Mouse (Mus musculus) liver, postnatal 0 days (tissue): ENCODE measurements around the gene Kidins220. TPM values are rescaled to one million over a fixed set of nuclear protein-coding genes. Genes with fewer than 3 reads are reported as not detected.

Source experiments
- ATAC-seq: fragments of 200-750 bp; cut with Nextera tagmentation; 2 replicates; pipeline ENCODE4 v1.8.0; 2017; ENCODE audit warnings: mild to moderate bottlenecking, moderate library complexity
- DNase-seq: peaks from one replicate; pipeline ENCODE4 v3.0.0-alpha.2; 2016
- H3K27ac ChIP-seq: fragments of 300-500 bp; sonication (generic); 2 replicates; pipeline ENCODE4 v1.5.1; 2014; ENCODE audit warnings: antibody characterized with exemption, moderate library complexity, mild to moderate bottlenecking, low read depth
- H3K27me3 ChIP-seq: fragments of 300-500 bp; sonication (generic); 2 replicates; pipeline ENCODE4 v1.6.1; 2014; ENCODE audit warnings: low read length, control low read depth, mixed read lengths; ENCODE audit not compliant: insufficient read depth
- H3K36me3 ChIP-seq: fragments of 300-500 bp; sonication (generic); replicated peaks from 2 replicates; pipeline ENCODE4 v1.6.1; 2014; ENCODE audit warnings: mild to moderate bottlenecking, control low read depth, low read length, moderate library complexity, mixed read lengths; ENCODE audit not compliant: insufficient read depth
- H3K4me1 ChIP-seq: fragments of 300-500 bp; sonication (generic); 2 replicates; pipeline ENCODE4 v1.6.1; 2014; ENCODE audit warnings: antibody characterized with exemption, mild to moderate bottlenecking, control low read depth; ENCODE audit not compliant: insufficient read depth
- H3K4me2 ChIP-seq: fragments of 300-500 bp; sonication (generic); 2 replicates; pipeline ENCODE4 v1.6.1; 2014; ENCODE audit warnings: low read depth, mild to moderate bottlenecking, low read length, moderate library complexity, mixed read lengths
- H3K4me3 ChIP-seq: fragments of 300-500 bp; sonication (generic); 2 replicates; pipeline ENCODE4 v1.5.1; 2014; ENCODE audit warnings: low read depth, low read length
- H3K9ac ChIP-seq: fragments of 300-500 bp; sonication (generic); replicated peaks from 2 replicates; pipeline ENCODE4 v1.6.1; 2014; ENCODE audit warnings: mild to moderate bottlenecking, moderate library complexity
- H3K9me3 ChIP-seq: fragments of 300-500 bp; sonication (generic); 2 replicates; pipeline ENCODE4 v1.6.1; 2016; ENCODE audit warnings: mild to moderate bottlenecking, control low read depth, low read length, mixed read lengths
- CTCF ChIP-seq: sonication (generic); IDR thresholded peaks from 2 replicates; pipeline ENCODE4 v1.5.1; 2016; ENCODE audit warnings: antibody characterized with exemption, low read depth
- EP300 ChIP-seq: IDR thresholded peaks from 2 replicates; pipeline ENCODE4 v1.6.1; 2016; ENCODE audit warnings: antibody characterized with exemption, low read depth, mild to moderate bottlenecking
- WGBS: fragments of 180-500 bp; shearing (Covaris S2); extraction: QIAGEN DNeasy Blood & Tissue Kit; methylation state at CpG from one replicate; pipeline ENCODE4 v1.1.7; 2014; ENCODE audit not compliant: insufficient replicate concordance; 5-methylcytosine and 5-hydroxymethylcytosine counted together
- polyA plus RNA-seq: library from polyadenylated mRNA; unstranded; fragments of >200 nt; fragmentation: Nextera tagmentation; extraction: Ambion mirVana; gene quantifications from 2 replicates; pipeline ENCODE4 v1.2.1, GENCODE M21; 2015

Gene Kidins220
- polyA plus RNA-seq, 1 experiment from 2014 or later, result 4.4 TPM

DNA sequence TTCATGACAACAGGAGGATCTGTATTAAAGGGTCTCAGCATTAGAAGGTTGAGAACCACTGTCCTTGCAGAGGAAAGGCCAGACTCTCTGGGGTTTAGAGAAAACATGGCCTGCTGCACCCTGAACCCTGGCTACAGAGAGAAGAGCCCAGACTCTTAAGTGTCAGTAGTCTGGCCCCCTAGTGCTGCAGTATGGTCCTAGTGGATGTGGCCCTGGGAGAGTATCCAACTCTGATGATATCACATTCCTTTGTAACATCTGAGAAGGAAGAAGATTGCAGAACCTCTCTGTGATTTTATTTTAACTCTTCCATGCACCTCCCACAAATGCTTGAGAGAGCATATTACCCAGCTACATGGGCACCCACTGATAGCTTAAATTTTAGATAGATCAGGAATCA is 129.8 kb downstream of the Kidins220 start:
- ATAC-seq, result no peak

DNA sequence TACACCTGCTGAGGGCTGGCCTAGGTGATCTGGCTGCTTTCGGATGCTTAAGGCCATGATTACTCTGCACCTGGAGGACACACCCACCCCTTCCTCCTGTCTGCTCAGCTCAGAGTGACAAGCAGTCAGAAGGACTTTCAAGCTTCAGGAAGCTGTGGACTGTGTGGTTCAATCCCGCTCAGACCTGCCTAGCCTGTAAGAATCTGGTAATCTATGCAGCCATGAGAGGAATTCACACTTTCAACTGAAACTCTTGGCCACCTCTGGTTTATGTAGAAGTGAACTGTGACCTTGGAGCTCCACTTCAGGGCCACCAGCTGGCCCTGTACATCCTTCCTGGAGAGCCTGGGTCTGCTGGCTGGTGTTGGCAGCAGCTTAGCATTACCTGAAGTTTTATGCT is 134.1 kb downstream of the Kidins220 start:
- H3K9ac ChIP-seq, result no peak overlapping the region
- H3K4me1 ChIP-seq, result peaks cover 11% of the 10 kb centered on the region
- H3K4me3 ChIP-seq, result no peak overlapping the region
- H3K9me3 ChIP-seq, result no peaks in the 10 kb centered on the region
- H3K27me3 ChIP-seq, result no peaks in the 10 kb centered on the region
- ATAC-seq (no peak), DNase-seq (no peak)
- 63% methylated on average over 2 of the region's 2 CpGs for WGBS
- TF ChIP-seq CTCF, result no peak
- TF ChIP-seq EP300, result no peak
- H3K36me3 ChIP-seq, result no peaks in the 10 kb centered on the region
- no peak overlapping the region for H3K4me2 ChIP-seq
- no peak overlapping the region for H3K27ac ChIP-seq

More for the DNA sequence above, 129.8 kb downstream of the Kidins220 start:
- no peak overlapping the region for H3K27ac ChIP-seq
- H3K9me3 ChIP-seq, result no peaks in the 10 kb centered on the region
- H3K36me3 ChIP-seq, result no peaks in the 10 kb centered on the region
- no peak overlapping the region for H3K4me2 ChIP-seq
- peaks cover 6% of the 10 kb centered on the region for H3K4me1 ChIP-seq
- DNase-seq, result no peak
- H3K27me3 ChIP-seq, result peaks cover 17% of the 10 kb centered on the region
- H3K9ac ChIP-seq, result no peak overlapping the region
- TF ChIP-seq CTCF (no peak), EP300 (no peak)
- H3K4me3 ChIP-seq, result no peak overlapping the region

DNA sequence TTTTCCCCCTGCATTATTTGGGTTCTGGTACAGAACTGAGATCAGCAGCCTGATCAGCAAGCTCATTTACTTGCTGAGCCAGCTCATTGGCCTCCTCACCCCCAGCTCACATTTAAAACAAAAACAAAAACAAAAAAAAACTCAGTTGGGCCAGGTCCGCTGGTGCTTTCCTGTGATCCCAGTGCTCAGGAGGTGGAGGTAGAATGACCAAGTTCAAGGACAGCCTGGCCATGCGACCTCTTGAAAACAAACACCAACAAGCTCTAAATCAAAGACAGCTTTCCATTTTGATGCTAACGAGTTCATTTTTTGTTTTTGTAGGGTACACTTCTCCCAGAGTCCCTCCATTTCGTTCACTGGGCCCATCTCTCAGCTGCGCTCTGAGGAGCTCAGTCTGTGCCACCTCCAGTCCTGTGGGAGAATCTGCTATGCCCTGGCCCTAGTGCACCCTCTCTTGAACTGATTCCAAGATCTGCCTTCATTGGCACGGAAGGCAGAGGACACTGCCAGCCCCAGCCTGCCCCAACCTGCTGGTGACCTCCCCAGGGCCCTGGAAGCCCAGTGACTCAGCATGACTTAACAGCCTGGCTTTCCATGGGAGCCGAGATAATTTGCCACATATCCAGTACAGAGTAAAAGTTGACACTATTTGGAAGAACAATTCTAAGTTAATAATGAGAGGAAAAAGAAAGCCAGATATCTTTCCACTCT is 135.4 kb downstream of the Kidins220 start:
- H3K4me3 ChIP-seq, result no peak overlapping the region
- no peak overlapping the region for H3K9ac ChIP-seq
- no peaks in the 10 kb centered on the region for H3K27me3 ChIP-seq
- no peaks in the 10 kb centered on the region for H3K36me3 ChIP-seq
- DNase-seq (peak; percentile 37), ATAC-seq (peak; percentile 80)
- 55% methylated on average over 7 of the region's 7 CpGs for WGBS
- no peaks in the 10 kb centered on the region for H3K9me3 ChIP-seq
- H3K27ac ChIP-seq, result peak overlapping the region; percentile 53
- TF ChIP-seq CTCF (no peak), EP300 (no peak)
- no peak overlapping the region for H3K4me2 ChIP-seq
- H3K4me1 ChIP-seq, result peaks cover 11% of the 10 kb centered on the region

DNA sequence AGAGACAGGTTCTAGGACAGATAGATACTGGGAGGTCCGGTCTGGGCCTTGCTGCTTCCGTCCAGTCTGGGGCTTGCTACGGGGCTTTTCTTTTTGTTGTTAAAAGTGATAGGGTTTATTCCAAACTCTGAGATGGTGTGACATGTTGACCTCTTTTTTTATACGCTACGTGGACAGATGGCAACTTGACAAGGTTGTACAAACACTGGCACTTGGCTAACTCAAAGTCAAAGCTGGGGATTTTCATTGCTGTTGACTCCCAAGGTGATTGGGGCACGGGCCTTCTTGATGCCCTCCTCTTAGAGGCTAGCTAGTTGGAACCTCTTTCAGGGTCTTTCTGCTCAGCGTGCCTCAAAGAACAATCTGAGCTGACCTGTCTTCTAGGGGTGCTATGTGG is 136.0 kb downstream of the Kidins220 start:
- ATAC-seq (peak; percentile 35), DNase-seq (no peak)
- Histone ChIP-seq H3K4me3 (no peak overlapping the region), H3K4me2 (no peak overlapping the region), H3K27me3 (no peaks in the 10 kb centered on the region), H3K27ac (peak overlapping the region; percentile 53), H3K9me3 (no peaks in the 10 kb centered on the region), H3K9ac (no peak overlapping the region), H3K36me3 (no peaks in the 10 kb centered on the region), H3K4me1 (peaks cover 11% of the 10 kb centered on the region)
- WGBS, result 66% methylated on average over 7 of the region's 7 CpGs
- no peak for TF ChIP-seq EP300
- no peak for TF ChIP-seq CTCF

Other genes starting within 250 kb of the Kidins220 start
- 1.9 and 2.0 TPM in 2 replicates for gene Mboat2, start 144.0 kb upstream of the Kidins220 start, polyA plus RNA-seq
- gene Id2, start 122.2 kb downstream of the Kidins220 start, polyA plus RNA-seq, result 245 and 376 TPM in 2 replicates